Mouse (Mus musculus) ES-Bruce4 (cell line): ENCODE results near the gene Lag3.

ENCODE experiments used
- CTCF ChIP-seq: IDR thresholded peaks from one replicate; pipeline ENCODE4 v1.8.1; 2011; ENCODE audit warnings: low read depth, low read length
- EP300 ChIP-seq: IDR thresholded peaks from 2 replicates; pipeline ENCODE4 v1.6.1; 2011; ENCODE audit warnings: low read depth, low read length; ENCODE audit not compliant: insufficient read depth
- POLR2A ChIP-seq: IDR thresholded peaks from one replicate; pipeline ENCODE4 v1.8.1; 2011; ENCODE audit warnings: low read length; ENCODE audit not compliant: insufficient read depth

DNA sequence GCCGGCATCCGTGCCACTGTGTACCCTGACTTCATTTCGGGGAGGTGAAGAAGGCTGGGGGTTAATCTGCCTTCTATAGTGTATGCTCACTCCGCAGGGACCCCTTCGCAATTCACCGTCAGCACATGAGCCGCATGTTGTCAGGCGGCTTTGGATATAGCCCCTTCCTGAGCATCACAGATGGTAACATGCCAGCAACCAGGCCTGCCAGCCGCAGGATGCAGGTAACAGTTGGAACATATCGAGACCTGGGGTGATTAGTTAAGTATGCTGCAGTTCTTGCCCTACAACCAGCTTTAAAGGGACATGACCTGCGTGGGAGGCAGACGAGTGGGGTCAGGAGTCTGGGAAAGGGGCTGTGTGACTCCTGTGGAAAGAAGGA lies 20.8 kb upstream of the Lag3 start:
- TF ChIP-seq CTCF = no peak
- TF ChIP-seq POLR2A = no peak
- TF ChIP-seq EP300 = no peak
